Comparison of ENCODE assay signal across 23 mouse cellular contexts in genomic region chr2:170142542-170142941, GRCm38 (mm10). TPM values are rescaled to one million over a fixed set of nuclear protein-coding genes. Genes with fewer than 3 reads are reported as not detected.
DNase-seq lines count a peak whose midpoint lies in the region; ATAC-seq and TF ChIP-seq lines count a peak whose summit lies in the region.
"Had no signal": no experiment of that assay in that cellular context is flagged by ENCODE, and none has a peak within 500 bp of the region (broad histone marks: within the 10 kb centered on the region; RNA-seq: fewer than 3 reads in every experiment).

No protein-coding gene starts in this region.

- no peak overlapping the region for H3K4me2 ChIP-seq in heart, embryonic 12.5 days
- H3K4me2 ChIP-seq in intestine, postnatal 0 days (replicated peaks; ENCODE audit: low read depth), result peak overlapping the region; percentile 30; the same call in 1 of the 2 replicates
- H3K4me2 ChIP-seq: midbrain, embryonic 13.5 days; neural tube, embryonic 13.5 days had no signal

- no peak overlapping the region for H3K4me3 ChIP-seq in heart, embryonic 12.5 days
- H3K4me3 ChIP-seq in testis, adult 2 months (ENCODE audit: control insufficient read depth, low read depth, low read length), result peak overlapping the region; percentile 55
- no peak overlapping the region for H3K4me3 ChIP-seq in intestine, postnatal 0 days (ENCODE audit: low read depth, low read length)
- H3K4me3 ChIP-seq: forebrain, embryonic 10.5 days; left cerebral cortex, adult 2 months; limb, embryonic 10.5 days; midbrain, embryonic 13.5 days; neural tube, embryonic 13.5 days had no signal

- H3K9me3 ChIP-seq in heart, embryonic 12.5 days (replicated peaks), result no peaks in the 10 kb centered on the region
- H3K9me3 ChIP-seq in intestine, postnatal 0 days (ENCODE audit: control insufficient read depth), result no peaks in the 10 kb centered on the region
- H3K9me3 ChIP-seq: forebrain, embryonic 10.5 days; limb, embryonic 10.5 days; midbrain, embryonic 13.5 days; neural tube, embryonic 13.5 days had no signal

- peaks cover 7% of the 10 kb centered on the region for H3K4me1 ChIP-seq in heart, embryonic 12.5 days (replicated peaks)
- peaks cover 2% of the 10 kb centered on the region for H3K4me1 ChIP-seq in testis, adult 2 months (ENCODE audit: control insufficient read depth, insufficient read depth, low read length)
- no peaks in the 10 kb centered on the region; the same call in 1 of the 2 replicates for H3K4me1 ChIP-seq in intestine, postnatal 0 days (replicated peaks; ENCODE audit: control insufficient read depth, insufficient read depth, low read length)
- H3K4me1 ChIP-seq: midbrain, embryonic 13.5 days; neural tube, embryonic 13.5 days had no signal

- no peak overlapping the region for H3K9ac ChIP-seq in heart, embryonic 12.5 days
- H3K9ac ChIP-seq in intestine, postnatal 0 days (ENCODE audit: low read depth, low read length), result no peak overlapping the region
- H3K9ac ChIP-seq: liver, embryonic 14.5 days; midbrain, embryonic 13.5 days; neural tube, embryonic 13.5 days had no signal

- H3K27ac ChIP-seq in heart, embryonic 12.5 days (ENCODE audit: poor library complexity, severe bottlenecking), result no peak overlapping the region
- H3K27ac ChIP-seq in testis, adult 2 months (ENCODE audit: control insufficient read depth, insufficient read depth, low read depth, low read length), result no peak overlapping the region
- peak overlapping the region; percentile 73 for H3K27ac ChIP-seq in intestine, postnatal 0 days (ENCODE audit: low read depth, low read length)
- H3K27ac ChIP-seq: forebrain, embryonic 10.5 days; left cerebral cortex, adult 2 months; limb, embryonic 10.5 days; liver, embryonic 14.5 days; midbrain, embryonic 13.5 days; neural tube, embryonic 13.5 days had no signal

- TF ChIP-seq POLR2A in testis, adult 2 months (IDR thresholded peaks at IDR 0.05; ENCODE audit: control insufficient read depth, low read depth, low read length), result peak; percentile 82

- no peaks in the 10 kb centered on the region for H3K27me3 ChIP-seq in heart, embryonic 12.5 days (replicated peaks)
- no peaks in the 10 kb centered on the region for H3K27me3 ChIP-seq in testis, adult 2 months (ENCODE audit: control insufficient read depth, insufficient read depth, low read length)
- no peaks in the 10 kb centered on the region for H3K27me3 ChIP-seq in intestine, postnatal 0 days (replicated peaks; ENCODE audit: control insufficient read depth, insufficient read depth, low read length)
- H3K27me3 ChIP-seq: midbrain, embryonic 13.5 days; neural tube, embryonic 13.5 days had no signal

- 86% methylated on average over 10 of the region's 10 CpGs for WGBS in heart, embryonic 12.5 days
- WGBS in intestine, postnatal 0 days, result 82% methylated on average over 10 of the region's 10 CpGs

- peak; percentile 89 for DNase-seq in heart, adult 11 months
- DNase-seq in testis, postnatal 10 days (ENCODE audit: low spot score), result no peak
- peak; percentile 89 for DNase-seq in testis, postnatal 14 days (ENCODE audit: low spot score)
- no peak for DNase-seq in spleen, postnatal 36 days (ENCODE audit: low spot score in 2 of 2)
- DNase-seq in thymus, postnatal 36 days, result no peak
- DNase-seq: cerebellum, postnatal 14 days; heart, adult 18-20 months; kidney, adult 18-20 months; kidney, postnatal 14 days; layer of hippocampus, adult 9-11 months; spleen, adult 18-20 months; thymus, postnatal 25 days had no signal

- H3K36me3 ChIP-seq in heart, embryonic 12.5 days, result no peaks in the 10 kb centered on the region
- H3K36me3 ChIP-seq in testis, adult 2 months (ENCODE audit: control insufficient read depth, insufficient read depth, low read length), result no peaks in the 10 kb centered on the region
- H3K36me3 ChIP-seq in intestine, postnatal 0 days (ENCODE audit: control insufficient read depth, insufficient read depth), result no peaks in the 10 kb centered on the region
- H3K36me3 ChIP-seq: forebrain, embryonic 10.5 days; limb, embryonic 10.5 days; midbrain, embryonic 13.5 days; neural tube, embryonic 13.5 days had no signal

- TF ChIP-seq CTCF in testis, adult 2 months (IDR thresholded peaks at IDR 0.05; ENCODE audit: control insufficient read depth, insufficient read depth, insufficient replicate concordance, low read depth, low read length), result no peak
- TF ChIP-seq CTCF in intestine, postnatal 0 days (IDR thresholded peaks at IDR 0.05; ENCODE audit: low read depth), result no peak

- no peak for ATAC-seq in heart, embryonic 12.5 days (ENCODE audit: insufficient number of reproducible peaks, low FRiP score)
- ATAC-seq in intestine, postnatal 0 days, result peak; percentile 82
- ATAC-seq: hindbrain, embryonic 16.5 days; lung, postnatal 0 days; midbrain, embryonic 13.5 days had no signal

RNA-seq across cellular contexts. Expression of gene Zfp217, which starts 5.4 kb away (rescaled TPM):
- polyA plus RNA-seq in heart, embryonic 12.5 days (2016; fragmentation: Nextera tagmentation; extraction: Ambion mirVana), result 3.5 and 3.7 TPM in 2 replicates
- 74.6 and 80.0 TPM in 2 replicates for polyA plus RNA-seq in testis, adult 2 months (2012; rRNA removed)
- 2.2 TPM in 2 replicates for polyA plus RNA-seq in intestine, postnatal 0 days (2015; fragmentation: Nextera tagmentation; extraction: Ambion mirVana)

Comparison
In these comparisons a context has a peak if more than half of its experiments do, and no peak if none do; other contexts are left out.
1. DNase-seq: peak in heart, adult 11 months (single experiment) and testis, postnatal 14 days (single experiment); none in testis, postnatal 10 days (single experiment), spleen, postnatal 36 days (0 of 2) and thymus, postnatal 36 days (0 of 2).
2. RNA of gene Zfp217, which starts 5.4 kb away (polyA plus RNA-seq): 74.6 to 80.0 TPM in testis, adult 2 months; 3.5 to 3.7 TPM in heart, embryonic 12.5 days and 2.2 TPM in intestine, postnatal 0 days; every median in the first group is over 10 times any median in the second.